Mouse (Mus musculus): ENCODE measurements at regions not wholly inside any gene's neighbourhood (a gene's known extent, or its start where the extent isn't known, plus 50 kb on each side); places are given as distances from the start of the nearest gene placed in this dataset.

DNA sequence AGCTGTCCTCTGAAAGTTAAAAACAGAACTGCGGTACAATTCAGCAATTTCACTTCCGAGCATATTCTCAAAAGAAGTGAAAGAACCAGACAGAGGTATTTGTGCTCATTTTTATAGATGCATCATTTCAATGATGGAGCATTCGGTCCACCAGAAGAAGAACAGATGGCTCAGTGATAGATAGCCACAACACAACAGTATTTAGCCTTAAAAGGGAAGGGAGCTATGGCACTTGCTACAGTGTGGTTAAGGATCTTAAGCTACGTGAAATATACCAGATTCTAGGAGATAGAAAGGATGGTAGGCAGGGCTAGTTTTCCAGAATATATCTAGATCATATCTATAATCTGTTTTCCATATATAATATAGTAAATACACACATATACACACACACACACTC is 77.5 kb upstream of the Gadd45a start:
- no peak for DNase-seq

DNA sequence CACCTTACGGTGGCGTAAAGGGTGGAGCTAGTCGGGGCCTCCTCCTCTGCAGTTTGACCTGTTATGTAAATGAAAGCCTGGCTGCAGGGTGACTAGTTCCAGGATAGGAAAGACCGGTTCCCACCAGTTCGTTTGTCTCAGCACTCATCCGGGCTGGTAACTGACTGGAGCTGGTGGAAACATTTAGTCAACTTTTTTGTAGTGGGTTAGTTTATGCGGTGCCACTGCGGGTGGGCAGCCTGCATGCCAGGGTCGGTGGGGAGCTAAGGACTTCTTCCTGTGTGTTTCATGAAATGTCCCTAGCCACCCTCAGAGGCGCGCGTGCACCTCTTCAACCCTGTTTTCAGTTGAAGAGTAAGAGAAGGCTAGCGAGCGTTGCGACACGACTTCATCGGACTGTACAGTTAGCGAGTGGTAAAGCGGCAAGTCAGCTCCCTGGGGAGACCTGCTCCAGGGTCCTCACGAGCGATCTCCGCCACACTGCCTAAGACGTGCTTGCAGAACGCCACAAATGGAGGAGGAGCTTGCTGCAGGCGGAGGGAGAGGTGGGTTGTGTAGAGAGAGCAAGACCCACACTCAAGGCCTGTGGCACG is 76.5 kb upstream of the Gadd45a start:
- no peak for DNase-seq

DNA sequence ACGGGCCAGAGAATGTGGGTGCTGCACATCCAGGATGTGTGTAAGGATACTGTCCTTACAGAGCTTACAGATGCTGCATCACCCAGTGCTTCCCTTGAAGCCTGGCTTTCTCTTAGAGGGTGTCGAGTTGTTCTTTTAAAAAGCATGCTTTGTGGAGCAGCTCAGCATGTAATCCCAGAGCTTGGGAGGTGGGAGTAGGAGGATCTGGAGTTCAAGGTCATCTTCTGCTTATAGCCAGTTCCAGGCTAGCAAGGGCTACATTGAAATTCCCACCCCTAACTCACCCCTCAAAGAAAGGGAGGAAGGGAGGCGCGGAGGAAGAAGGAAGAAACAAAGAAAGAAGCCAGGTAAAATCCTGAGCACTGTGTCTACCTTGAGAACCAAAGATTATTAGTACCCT is 76.0 kb upstream of the Gadd45a start:
- DNase-seq = no peak

DNA sequence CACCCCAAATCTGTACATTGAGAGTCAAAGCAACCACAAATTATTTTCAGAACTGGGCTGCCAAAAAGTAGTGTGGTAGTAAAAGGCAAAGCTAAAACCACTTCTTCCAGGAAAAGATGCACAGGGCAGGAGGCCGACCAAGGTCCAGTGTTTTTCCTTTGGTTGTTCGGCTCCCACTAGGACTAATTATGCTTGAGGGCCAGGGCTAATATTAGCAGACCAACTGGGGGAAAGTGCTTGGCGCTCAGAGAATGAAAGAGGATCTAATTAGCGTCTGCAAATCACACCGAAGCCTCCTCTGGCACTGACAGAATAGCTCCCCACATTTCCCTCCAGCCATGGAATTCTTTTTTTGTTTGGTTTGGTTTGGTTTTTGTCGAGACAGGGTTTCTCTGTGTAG is 75.1 kb upstream of the Gadd45a start:
- no peak for DNase-seq

DNA sequence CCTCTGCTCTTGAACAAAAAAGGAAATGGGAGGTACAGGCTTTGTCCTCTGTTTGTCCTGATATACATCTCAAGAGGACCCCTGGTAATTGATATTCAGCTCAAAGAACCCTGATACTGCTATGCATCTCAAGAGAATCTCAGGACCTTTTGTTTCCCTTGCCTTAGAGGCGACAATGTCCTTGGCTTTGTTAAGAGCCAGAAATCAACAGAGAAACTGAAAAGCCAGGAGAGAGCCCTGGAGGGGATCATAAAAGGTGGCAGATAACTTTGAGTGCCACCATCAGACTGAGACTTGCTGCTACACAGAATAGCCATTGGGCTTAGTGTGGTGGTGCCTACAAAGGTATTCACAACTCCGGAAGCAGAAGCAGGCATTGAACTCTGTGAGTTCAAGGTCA is 74.3 kb upstream of the Gadd45a start:
- DNase-seq = no peak

GRCm38 (mm10) chr6:67110391-67110790 is 73.1 kb upstream of the Gadd45a start:
- DNase-seq = no peak

- no peak for DNase-seq
Observed at GRCm38 (mm10) chr6:67109774-67110173, 72.5 kb upstream of the Gadd45a start.

DNA sequence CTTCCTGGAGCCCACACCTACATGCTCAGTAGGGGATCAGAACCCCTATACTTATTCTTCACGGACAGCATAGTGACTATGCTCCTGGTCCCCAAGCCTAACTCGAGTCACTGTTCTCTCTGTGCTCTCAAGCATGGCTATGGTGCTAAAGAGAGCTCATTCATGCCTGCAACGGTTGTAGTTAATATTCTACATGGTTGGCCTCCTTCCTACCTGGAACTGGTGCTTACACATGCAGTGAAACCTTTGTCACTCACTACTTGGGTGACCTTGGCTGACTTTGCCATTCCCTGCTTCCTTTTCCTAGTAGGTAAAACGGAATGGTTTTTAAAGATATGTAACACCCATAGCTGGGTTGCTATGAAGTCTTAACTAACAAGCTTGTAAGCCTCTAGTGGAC is 70.3 kb upstream of the Gadd45a start:
- DNase-seq = no peak

DNA sequence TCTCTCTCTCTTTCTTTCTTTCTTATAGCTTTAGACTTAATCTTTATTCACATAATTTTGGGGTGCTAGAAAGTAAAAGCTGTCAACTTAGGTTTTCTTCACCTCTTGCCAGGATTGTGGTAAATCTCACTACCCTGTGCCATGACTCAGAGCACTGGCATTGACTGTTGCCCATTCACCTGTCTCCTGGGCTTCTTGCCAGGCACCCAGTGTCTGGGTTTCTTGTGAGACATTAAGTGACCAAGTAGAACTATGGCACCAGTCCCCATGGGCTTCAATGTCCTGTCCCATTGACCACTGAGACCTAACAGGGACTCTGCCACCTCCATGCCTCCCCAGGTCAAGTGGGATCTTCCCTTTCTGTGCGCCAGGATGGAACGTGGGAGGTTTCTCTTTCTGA is 69.2 kb upstream of the Gadd45a start:
- no peak for DNase-seq

GRCm38 (mm10) chr6:67105386-67105785 is 68.1 kb upstream of the Gadd45a start:
- no peak for DNase-seq

DNA sequence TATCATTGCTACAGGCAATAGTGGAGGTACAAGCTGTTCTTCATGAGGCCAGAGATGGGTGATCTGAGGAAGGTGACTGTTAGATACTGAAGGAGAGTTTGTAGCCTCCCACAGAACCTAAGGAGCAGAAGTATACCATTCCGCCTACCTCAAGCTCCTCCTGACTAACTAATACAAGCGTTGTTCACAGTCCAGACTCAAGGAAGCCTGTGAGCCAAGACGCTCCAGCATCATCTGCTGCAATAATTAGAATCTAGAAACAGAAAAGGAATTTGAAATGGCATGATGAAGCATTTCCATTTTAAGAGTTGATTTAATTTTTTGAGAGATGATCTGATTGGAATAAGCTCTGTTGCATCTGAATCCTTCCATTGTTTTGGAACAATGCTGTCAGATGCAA is 66.9 kb upstream of the Gadd45a start:
- no peak for DNase-seq

GRCm38 (mm10) chr6:67102541-67103134 is 65.4 kb upstream of the Gadd45a start:
- DNase-seq = peak; percentile 82

GRCm38 (mm10) chr6:67102014-67102413 is 64.8 kb upstream of the Gadd45a start:
- DNase-seq = peak; percentile 61

GRCm38 (mm10) chr6:67094426-67094825 is 57.2 kb upstream of the Gadd45a start:
- DNase-seq = no peak

DNA sequence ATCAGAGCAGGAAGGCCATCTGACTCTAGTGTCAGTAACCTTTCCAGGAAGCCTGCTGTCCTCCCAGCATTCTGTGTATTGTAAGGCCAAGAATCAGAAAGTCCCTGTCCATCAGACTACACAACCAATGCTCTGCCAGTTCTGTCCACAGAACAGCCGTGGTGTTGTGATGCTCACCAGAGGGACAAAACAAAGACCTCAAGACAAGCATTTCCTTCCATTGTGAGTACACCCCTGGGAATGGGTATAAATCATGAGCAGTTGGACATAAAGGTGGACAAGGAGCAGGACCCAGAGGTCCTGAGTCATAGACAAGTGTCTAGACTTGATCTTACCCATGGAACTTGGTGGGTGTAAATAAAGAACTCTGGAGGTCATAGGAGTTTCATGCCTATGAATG is 55.9 kb upstream of the Gadd45a start:
- no peak for DNase-seq

DNA sequence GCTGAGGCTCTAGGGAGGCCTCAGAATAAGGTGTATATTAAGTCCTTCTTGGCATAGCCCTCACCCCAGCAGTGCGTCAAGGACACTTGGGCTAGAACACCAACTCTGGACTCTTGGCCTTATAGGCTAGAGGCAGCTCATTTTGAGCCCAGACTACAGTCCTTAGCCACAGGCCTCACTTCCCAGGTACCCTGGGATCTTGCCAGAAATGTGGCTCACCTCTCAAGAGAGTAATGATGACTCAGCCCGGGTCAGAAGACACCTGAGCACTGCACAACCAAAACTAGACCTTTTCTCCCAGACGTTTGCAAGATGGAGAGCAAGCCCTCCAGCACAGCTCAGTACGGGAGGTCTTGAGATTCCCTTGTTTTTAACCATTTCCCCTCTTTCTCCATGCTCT is 52.9 kb upstream of the Gadd45a start:
- DNase-seq = no peak

DNA sequence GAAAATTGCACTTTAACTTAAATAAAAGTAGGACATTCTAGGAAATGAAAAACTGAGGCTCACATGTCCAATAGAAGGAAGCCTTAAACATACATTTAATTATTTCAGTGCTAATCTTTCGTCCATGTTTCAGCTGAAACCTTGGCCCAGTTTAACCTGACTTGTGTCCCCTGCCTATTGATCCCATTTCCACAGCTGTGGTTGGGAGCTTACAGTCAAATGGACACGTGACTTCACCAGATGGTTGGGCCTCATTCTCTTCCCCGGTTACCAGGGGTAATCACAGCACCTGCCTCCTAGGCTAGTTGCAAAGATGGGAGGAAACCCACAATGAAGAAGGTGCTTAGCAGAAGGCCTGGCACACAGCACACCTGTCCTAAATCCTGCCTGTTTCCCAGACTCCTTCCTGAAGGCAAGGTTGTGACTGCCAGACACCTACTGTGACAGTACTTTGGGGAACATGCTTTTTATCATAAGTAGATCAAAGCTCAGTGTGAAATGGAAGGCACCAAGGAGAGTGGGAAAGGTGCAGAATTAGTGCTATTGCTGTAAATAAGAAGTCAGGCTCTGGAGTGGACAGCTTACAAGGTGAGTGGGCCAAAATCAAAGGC is 52.4 kb upstream of the Gadd45a start:
- DNase-seq = no peak

GRCm38 (mm10) chr6:67088741-67089455 is 51.6 kb upstream of the Gadd45a start:
- DNase-seq = no peak

DNA sequence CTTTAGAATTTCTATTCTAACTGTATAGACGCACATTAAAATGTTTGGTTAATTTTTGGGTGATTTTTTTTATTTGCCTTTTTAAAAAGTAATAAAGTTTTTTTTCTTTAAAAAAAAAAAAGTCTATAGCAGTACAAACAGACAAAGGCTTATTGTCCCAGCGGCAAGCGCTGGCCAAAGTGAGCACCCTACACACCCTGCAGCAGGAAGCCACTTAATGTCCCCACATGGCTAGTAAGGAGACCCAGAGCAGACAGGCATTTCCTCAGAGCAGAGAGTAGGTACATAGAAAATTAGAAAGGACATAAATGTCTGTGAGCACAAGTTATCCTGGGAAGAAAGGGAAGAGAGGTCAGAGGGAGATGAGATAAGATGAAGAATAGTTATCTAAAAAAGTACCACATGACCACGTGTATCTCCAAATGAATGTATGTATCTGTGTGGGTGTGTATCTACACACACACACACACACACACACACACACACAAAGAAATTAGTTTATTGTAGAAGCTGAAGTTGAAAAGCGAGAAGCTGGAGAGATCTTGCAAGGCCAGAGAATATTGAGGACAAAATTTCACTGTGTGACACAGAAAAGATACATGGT is 50.7 kb upstream of the Gadd45a start:
- no peak for DNase-seq

DNA sequence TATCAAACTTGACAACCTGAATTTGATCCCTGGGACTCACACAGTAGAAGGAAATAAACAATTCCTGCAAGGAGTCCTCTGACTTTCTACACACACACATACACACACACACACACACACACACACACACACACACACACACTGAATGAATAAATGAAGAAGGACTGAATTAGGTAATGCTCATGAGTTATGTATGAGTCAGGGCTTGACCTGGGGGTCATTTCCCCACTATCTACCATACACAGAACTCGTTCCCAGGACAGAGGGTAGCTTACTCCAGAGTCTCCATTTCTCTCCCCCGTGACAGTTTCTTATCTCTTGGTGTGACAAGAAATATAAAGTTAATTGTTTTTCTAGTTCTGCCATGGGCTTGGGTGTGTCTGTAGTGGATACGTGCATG is 50.1 kb upstream of the Gadd45a start:
- no peak for DNase-seq

All from adrenal gland, postnatal 10 days (tissue).